Mouse (Mus musculus): ENCODE data around the gene Urod.

GRCm38 (mm10) chr4:117013596-117013995 is 19.4 kb upstream of the Urod start:
- TF ChIP-seq CTCF (IDR thresholded peaks at IDR 0.05; ENCODE audit: borderline replicate concordance, insufficient read depth, low read length) (no peak), POLR2A (IDR thresholded peaks at IDR 0.05; ENCODE audit: low read depth, low read length) (no peak)

All from embryonic fibroblast, embryonic 13.5 days (primary cell).